Mouse (Mus musculus) kidney, postnatal 4 days (tissue): ENCODE measurements around the gene Calm2.

Source experiments
- DNase-seq, 2 experiments: peaks; one replicate each; pipeline ENCODE4 v3.0.0; 2021; ENCODE audit warnings: mixed read lengths in 2 of 2

Gene Calm2

DNA sequence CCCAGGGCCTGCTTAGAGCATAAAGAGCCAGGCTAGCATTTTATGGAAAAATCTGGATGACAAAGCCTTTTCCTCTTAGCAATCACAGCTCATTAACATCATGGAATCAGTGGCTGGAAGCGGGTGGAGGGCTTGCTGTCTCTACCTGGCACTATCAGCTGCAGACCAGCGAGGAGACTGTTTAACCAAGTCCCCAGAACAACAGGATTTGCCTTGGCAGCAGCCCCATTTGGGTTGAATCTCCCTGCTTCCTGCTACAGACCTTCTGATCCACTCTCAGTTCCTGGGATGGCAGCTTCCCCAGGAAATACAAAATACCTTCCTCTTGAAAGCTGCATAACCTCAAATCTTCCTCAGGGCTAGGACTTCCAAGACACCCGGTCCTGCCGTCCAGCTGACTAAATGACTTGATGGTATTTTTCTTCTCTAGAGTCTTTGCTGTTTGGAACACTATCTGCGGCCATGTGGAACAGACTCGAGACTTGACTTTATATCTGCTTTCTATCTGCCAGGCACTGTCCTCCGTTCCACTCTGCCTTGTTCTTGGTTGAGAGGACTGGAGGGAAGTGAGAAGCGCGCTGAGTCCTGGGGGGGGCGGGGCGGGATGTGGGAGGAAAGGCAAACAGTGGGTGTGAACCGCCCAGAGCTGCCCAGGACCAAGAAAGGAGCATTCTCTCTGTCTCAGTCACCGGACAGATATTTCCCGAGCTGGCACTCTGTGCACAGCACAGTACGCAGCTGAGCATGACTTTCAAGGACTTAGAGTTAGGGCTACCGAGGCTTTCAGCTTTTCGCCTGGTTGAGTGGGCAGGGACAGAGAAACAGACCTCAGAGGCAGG is 12.4 kb upstream of the Calm2 start:
- peak; percentile 57 to 68 for DNase-seq

DNA sequence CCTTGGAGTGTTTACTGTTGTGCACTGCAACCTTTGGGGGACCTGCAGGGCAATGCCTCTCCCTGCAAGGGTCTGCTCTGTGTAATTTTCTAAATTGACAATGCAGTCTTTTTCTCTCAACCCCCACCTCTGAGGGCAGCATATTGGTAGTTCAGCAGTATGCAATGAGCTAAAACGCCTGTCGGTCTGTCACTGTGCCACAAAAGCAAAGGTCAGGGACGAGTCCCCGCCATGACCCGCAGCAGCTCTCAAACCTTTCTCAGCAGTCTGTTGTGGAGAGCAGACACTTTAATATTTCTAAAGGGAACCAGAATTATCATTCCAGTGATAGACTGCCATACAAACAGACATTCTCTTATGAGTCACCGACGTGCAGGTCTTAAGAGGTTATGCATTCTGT is 11.2 kb upstream of the Calm2 start:
- peak; percentile 43 to 47 for DNase-seq

DNA sequence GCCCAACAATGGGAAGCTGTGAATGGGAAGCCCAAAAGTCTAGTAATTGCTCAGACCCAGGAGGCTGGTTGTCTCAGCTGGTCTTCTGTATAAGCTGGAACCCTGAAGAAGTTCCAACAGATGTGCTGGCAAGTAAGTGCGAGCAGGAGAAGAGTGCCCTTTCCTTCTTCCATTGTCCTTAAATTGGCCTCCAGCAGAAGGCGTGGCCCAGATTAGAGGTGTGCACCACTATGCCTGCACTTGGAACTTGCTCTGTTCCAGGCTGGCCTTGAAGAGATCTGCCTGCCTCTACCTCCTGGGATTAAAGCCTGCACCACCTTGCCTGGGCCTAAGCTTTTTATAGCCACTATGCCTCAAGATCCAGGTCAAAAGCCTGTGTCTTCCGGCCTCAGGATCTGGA is 7.4 kb upstream of the Calm2 start:
- DNase-seq, result no peak

DNA sequence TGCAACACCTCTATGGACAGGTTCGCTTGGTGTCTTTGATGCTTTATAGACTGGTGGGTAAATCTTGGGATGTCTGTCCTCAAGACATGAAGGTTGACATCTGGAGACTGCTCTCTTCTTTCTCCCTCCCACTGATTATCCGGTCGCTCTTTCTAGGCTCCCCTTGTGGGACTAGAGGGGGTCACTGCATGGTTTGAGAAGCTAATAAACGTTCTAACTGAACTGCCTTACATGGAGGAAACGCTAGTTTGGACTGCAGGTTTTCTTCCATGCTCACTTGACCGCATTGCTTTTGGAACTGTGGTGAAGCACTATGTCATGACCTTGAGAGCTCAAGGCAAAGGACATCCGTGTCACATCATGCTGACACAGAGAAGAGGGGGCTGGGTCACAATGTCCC is 6.6 kb upstream of the Calm2 start:
- no peak for DNase-seq

DNA sequence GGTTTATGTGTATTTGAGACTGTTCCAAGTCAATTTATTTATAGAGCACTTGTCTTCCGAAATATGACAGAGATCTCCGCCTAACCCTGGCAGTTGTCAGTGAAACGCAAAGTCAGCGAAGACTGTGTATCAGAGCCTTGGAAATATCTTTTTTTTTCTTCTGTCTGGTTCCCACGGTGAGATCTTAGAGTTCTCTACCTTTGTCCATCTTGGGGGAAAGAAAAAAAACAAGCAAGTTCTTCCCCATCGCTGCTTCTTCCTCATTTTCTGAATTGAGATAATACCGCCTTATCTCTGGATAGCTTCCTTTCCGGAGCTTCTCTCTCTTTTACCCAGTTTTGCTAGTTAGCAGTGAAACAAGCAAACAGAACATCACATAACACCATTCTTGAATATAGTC is 2.1 kb upstream of the Calm2 start:
- DNase-seq, result no peak

DNA sequence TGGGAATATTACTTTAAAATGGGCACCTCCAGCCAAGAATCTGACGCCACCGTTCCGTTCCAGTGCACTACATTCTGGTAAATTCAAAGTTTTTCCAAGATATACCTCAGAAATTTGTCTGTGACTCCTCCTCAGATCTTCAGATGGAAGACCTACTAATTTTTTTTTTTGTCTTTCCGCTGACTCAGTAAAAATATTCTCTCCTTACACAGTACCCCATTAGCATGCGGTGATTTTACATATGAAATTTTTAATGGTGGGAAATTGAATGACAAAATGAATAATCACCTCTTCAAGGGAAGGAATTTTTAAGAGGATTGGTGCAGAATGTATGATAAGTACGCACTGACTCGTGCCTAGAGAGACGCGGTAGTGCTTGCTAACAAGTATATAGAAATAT is 1.6 kb upstream of the Calm2 start:
- no peak for DNase-seq

DNA sequence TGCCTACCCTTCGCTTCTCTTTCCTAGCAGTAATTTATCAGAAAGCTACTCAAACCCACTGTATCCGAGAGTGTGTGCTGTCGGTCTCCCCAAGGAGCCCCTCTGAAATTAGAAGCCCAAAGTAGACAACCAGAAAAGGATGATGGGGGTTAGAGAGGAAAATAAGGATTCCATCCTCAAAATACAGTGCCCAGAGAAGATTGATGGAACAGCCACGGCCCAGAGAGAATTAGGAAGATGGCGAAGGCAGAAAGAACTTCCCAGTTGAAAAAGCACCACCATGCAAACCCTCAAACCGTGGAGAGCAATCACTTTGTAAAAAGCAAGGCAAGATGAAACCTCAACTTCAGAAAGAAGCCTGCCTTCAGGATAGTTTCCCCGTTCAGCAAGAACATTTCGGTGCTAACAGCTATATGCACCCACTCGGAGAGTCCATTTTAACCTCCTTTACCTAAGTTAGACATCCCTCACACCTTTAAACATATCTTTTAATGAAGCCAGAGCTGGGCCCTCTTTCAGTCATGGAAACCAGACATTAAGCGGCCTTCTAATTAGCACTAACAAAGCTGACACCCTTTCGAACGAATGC is 971 bp upstream of the Calm2 start:
- no peak for DNase-seq

DNA sequence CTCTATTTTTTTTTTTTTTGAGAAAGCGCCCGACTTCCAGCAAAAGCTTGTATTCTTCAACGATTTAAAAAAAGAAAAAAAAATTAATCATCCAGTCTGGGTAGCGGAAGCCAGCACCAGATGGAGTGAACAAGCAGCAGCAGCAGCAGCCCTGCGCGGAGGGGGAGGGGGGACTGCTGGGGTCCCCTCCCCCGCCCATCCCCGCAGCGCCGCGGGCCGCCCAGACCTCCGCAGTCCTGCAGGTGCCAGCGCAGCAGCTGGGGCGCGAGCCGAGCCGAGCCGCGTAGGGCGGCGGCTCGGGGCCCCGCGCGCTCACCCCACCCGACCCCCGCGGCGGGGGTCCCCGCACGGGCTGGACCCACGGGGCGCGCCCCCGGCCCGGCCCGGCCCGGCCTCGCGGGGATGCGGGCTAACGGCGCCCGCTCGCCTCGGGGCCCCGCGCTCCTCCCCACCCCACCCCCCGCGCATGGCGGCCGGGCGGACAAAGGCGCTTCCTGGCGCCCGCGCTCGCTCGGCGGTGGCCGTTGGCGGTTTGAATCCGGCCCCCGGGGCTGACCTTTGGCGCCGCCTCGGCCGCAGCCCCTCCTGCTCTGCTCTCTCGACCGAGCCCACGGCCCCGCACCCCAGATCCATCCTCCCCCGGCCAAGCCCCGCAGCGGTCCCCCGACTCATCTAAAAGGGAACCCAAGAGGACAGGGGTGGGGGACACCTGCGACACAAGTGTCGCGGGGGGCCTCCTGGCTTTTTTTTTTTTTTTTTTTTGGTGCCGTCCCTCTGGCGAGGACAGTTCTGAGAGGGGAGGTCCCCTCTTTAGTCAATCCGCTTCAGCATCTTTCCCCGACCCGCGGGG is 593 bp downstream of the Calm2 start:
- DNase-seq, result peak; percentile 78 to 88

DNA sequence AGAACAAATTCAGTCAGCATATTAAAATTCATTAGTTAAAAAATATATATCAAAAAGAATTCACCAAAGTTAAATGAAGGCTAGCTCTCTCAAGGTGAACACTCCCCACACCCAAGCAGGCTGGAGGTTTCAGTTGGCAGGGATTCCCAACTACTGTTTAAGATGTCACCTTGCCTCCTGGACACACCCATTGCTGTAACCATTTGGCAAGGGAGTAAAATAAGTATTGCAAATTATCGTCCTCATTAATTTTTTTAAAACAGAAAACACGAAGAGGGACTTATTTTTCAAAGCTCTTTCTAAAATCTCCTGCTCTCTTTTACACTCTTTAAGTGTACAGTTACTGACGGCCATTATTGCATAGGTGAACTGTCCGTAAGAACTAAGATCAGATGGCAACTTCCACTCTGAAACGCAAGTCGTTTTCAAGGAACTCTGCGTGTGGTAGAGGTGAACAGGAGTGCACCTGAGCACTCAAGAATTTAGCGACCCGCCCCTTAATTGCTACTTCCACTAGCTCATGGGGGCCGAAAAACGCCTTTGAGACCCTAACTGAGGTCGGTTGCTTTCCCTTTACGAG is 1.3 kb downstream of the Calm2 start:
- no peak for DNase-seq

DNA sequence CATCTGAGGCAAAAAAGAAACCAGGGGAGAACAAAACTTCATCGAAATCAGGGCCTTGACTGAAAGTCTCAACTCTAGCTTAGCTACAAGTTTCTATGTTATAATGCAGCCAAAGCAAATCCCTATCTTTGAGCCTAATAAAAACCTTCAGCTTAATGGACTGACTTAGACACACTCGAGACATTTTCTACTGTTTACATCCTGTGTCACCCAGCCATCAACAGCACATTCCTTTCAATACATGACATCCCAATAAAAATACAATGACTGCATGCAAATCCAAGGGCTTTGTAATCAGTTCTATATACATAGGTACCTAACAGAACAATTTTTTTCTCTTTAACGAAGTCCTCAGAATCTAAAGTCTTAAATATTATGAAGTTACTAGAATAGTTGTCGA is 2.0 kb downstream of the Calm2 start:
- no peak for DNase-seq

DNA sequence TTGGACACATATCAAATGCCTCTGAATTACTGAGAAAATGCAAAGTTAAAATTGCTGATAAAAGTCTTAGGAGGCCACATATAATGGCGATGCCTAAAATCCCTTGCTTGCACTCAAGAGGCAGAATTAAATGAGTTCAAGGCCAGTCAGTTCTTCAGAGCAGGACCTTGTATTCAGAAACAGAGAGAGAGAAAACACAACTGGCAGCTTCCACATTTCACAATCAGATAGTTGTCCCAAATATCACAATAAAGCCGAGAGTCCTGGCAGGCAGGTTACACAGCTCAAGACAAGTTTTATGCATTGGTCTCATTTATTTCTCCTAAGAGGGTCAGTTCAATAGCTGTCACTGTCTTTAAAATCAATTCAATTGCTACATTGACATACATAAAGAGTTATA is 5.2 kb downstream of the Calm2 start:
- DNase-seq, result no peak

DNA sequence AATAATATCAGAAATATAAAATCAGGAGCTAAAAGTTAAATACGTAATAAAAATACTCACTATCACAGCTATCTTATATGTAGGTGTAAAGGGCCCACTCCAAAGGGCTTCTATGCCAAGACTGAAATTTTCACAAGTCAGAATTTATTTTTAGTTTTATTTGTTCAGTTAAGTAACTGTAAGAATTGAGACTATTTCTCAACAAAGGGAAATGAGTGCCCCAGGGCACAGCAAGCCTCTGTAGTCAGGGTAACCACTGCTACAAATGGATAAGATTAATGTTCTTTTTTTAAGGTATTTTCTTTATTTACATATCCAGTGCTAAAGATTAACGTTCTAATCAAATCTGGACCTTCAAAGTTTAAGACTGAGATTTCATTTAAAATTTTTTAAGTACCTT is 7.3 kb downstream of the Calm2 start:
- DNase-seq, result no peak

DNA sequence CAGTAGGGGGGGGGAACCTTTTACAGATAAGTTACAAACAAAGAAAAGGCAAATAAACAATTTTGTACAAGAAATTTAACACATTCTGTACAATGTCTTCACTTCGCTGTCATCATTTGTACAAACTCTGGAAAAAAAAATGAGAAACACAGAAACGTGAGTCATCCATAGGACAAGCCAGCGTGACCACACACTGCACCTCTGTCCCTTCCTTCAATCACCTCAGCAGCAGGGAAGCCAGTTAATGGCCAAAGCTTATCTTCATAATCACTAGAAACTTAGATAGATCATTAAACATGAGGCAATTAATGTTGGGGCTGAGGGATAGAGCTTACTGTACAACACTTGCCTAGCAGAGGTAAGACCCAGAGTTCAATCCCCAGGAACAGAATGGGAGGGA is 12.8 kb downstream of the Calm2 start:
- no peak for DNase-seq

DNA sequence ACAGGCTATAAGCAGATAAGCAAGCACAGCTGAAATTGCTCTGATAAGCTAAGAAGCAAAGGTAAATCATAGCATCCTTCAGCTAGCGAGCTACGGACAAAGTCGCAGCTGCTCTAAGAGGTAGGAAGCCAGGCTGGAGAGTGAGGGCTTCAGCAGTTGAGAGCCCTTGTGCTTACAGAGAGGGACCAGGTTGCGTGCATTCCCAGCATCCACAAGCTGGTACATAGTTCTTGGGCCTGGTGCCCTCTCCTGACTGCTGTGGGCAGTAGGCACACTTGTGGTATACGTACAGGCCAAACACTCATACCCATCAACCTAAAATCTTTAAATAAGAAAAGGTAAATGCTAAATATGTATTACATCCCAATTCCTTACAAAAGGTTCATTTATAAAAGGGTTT is 14.0 kb downstream of the Calm2 start:
- DNase-seq, result no peak

DNA sequence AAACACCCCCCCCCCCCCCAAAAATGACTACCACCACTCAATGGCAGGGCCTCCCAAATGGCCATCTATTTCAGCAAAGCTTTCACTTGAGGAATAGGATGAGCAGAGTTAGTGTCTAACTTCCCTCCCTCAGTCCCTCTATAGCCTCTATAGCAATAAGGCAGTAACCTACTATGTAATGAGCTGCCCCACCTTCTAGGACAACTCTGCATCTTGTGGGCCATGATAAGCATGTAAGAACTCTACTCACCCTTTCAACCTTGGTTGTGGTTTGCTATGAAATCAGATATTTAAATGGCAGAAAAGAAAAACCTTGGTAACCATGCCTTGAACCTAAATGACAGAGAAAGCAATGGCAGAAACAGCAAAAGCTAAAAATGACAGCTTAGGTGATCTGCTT is 14.4 kb downstream of the Calm2 start:
- no peak for DNase-seq

DNA sequence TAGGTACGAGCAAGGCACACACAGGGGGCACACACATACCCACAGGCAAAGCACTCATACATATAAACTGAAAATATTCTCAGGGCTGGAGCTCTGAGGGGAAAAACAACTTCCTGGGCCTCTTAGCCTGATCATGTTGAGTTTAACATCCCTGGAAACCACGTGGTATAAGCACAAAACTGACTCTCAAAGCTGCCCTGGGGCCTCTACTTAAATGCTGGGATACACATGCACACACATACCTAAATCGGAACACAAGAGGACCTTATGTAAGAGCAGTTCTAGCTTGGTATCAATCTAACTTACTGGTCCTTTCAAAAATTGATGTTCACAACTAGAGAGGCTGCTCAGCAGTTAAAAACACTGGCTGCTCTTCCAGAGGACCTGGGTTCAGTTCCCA is 17.3 kb downstream of the Calm2 start:
- DNase-seq, result no peak

DNA sequence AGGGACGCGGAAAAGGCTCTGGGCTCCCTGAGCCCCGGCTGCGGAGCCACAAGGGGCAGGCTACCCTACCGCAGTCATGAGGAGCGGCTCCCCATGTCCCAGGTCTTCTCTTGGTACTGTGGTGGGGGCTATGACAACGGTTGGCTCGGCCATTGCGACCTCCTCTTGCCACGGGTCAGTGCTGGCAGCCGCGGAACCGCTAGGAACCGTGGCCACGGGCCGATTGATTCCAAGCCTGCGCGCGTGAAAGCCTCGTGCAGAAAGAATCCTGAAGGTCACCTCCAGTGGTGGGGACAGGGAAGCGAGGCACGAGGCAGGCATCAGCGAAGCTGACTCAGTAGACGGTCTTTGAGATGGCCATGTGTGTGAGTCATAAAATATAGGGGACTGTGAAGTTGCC is 19.2 kb downstream of the Calm2 start, which contains the start of gene Stpg4:
TSS of gene Stpg4 (minus strand) at position 231 of the 400 bp plus-strand sequence.
- peak in 1 of 2 experiments; percentile 32 for DNase-seq

DNA sequence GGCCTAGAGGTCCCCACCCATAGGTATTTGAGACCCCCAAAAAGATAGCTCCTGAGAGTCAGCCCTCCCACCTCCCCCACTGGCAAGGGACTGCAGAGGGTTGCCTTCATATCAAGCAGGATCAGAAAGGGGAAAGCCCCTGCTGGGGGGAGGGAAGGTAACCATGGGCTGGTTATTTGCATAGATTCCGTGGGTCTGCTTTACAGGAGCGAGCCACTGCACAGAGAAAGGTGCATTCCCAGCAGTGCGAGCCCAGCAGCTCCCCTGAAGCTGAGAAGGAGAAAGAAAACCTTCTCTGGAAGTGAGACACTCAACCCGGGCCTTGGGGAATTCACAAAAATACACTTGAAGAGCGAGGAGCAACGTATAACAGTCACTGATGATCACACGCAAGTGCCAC is 28.7 kb downstream of the Calm2 start:
- no peak for DNase-seq

DNA sequence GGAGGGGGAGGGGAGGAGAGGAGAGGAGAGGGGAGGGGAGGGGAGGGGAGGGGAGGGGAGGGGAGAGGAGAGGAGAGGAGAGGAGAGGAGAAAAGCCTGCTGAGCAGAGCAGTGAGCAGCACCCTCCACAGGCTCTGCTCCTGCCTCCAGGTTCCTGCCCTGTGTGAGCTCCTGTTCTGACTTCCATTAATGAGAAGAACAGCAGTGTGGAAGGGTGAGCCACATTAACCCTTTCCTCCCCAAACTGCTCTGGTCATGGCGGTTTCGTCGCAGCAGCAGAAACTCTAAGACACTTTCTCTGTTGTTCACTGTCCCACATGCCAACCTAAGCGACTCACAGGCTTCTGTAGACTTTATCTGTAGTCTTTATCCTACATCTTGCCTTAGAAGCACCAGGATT is 40.1 kb downstream of the Calm2 start:
- no peak for DNase-seq

DNA sequence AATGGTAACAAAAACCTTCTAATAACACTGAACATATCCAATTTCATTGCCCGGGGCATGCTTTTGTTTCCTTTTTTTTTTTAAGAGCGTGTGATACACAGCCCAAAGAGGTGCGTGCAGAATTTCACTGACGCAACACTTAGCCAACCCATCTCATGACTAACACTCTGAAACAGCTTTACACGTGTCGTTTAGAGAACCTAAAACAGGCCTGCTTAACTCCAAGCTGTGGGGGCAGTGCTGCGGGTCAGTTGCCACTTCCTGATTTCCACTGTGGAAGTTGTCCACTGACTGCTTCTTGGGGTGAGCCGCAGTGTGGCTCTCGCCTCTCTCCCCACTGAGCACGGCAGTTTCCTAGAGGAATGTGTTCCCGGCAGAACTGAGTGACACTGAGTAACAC is 41.2 kb downstream of the Calm2 start:
- DNase-seq, result no peak

DNA sequence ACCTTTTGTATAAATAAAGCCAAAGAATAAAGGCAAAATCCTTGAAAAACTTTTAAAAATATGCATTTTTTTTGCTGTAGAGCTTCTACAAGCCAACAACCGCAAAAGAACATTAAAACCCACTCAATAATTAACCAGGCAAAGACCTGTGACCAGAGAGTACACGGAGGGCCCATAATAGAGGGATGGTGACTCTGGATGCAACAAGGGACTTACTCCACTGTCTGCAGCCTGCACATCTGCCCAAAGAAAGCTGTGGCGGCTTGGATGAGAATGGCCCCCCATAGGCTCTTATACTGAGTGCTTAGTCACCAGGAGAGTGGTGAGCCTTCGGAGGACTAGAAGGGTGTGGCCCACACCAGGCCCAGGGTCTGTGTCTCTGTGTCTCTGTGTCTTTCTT is 43.3 kb downstream of the Calm2 start:
- DNase-seq, result no peak

DNA sequence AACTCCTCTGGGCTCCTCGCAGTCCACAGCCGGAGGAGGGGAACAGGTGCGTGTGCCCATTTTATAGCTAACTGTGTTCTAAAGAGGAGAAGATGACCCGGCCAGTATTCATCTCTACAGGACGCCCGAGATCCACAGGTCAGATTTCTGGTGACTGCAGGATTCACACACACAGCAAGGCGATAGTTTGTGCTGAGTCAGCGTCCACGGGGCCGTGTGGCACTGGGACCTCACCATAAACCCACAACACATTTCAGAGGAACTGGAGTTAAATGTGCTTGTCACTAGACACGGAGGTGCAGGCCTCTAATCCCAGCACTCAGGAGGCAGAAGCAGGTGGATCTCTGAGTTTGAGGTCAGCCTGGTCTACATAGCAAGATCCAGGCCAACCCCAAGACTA is 44.3 kb downstream of the Calm2 start:
- no peak for DNase-seq

DNA sequence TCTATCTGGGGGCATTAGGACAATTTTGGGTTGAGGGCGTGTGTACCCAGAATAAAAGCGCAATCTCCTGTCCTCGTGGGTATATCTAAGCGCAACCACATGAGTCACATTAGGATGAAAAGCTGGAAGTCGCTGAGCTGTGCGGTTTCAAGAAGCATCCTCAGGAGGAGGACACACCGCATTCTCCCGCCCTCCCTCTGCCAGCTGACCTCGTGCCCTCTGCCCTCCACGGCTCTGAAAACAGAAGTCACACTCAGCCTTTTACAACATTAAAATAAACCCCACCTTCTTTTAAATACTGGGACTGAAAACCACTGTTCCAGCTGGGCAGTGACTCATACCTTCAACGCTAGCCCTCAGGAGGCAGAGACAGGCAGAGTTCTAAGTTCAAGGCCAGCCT is 49.6 kb downstream of the Calm2 start:
- peak in 1 of 2 experiments; percentile 22 for DNase-seq
